Mouse (Mus musculus): ENCODE data around the gene Rassf5.
"Not testable (repeated sequence)": the region's sequence is repeated elsewhere in the genome, so short reads cannot be mapped to it uniquely, and the experiment has no call there.

Gene Rassf5

DNA sequence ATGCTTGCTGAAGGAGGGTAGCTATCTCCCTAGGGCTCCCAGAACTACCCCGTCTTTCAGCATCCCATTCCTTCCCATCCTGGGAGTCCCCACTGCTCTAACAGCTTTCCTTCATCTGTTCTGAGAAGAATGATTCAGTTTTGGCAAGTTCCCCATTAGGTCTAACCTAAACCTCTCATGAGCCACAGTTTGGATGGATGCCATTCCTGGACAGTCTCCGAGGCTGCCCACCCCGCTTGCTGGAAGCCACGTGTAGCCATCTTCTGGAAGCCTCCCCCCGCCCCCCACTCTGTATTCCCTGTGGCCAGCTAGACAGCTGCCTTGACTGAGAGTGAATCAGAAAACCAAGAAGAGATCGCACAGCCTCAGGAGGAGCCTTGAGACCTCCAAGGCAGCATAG, 12.2 kb upstream of the Rassf5 start:
- DNase-seq (ENCODE audit: low spot score): no peak

DNA sequence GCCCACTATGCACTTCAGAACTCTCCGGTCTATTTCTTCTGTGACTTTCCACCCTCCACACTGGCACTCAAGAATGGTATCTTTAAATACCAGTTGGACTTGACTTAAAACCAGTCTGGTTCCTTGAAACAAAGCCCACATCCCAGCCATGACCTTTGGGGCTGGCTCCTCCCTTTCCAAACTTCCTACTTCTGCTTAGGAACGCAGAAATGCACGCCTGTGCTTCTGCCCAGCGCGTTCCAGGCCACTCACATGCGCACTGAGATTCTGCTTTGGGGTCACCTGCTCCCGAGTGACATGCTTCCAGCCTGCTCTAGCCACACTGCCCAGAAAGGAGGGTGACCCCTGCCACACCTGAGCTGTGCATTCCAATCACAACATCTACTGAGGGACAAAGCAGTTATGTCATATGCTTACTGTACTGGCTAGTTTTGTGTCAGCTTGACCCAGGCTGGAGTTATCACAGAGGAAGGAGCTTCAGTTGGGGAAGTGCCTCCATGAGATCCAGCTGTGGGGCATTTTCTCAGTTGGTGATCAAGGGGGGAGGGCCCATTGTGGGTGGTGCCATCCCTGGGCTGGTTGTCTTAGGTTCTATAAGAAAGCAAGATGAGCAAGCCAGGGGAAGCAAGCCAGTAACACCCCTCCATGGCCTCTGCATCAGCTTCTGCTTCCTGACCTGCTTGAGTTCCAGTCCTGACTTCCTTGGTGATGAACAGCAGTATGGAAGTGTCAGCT, 7.6 kb upstream of the Rassf5 start:
- DNase-seq (ENCODE audit: low spot score): not testable (repeated sequence)

- DNase-seq (ENCODE audit: low spot score): peak; percentile 25
Observed at GRCm38 (mm10) chr1:131246433-131247395, 1.7 kb upstream of the Rassf5 start.

DNA sequence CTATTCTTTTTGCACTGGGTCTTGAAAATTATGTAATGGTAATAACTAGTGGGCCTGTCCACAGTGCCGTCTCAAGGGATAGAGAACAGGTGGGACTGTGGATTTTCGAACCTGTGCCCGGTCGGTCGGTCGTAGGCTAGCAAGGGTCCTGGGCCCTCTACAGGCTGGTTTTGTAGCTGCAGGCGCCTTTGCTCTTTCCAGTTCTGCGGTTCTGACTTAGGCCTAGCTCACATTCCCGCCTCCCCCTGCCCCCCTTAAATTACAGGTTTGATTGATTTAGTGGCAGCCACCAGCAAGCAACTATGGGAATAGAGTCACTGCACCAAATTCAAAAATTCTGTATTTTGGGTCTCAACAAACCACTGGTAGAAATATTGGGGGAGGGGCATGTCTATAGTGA, 868 bp upstream of the Rassf5 start:
- peak; percentile 25 for DNase-seq (ENCODE audit: low spot score)

DNA sequence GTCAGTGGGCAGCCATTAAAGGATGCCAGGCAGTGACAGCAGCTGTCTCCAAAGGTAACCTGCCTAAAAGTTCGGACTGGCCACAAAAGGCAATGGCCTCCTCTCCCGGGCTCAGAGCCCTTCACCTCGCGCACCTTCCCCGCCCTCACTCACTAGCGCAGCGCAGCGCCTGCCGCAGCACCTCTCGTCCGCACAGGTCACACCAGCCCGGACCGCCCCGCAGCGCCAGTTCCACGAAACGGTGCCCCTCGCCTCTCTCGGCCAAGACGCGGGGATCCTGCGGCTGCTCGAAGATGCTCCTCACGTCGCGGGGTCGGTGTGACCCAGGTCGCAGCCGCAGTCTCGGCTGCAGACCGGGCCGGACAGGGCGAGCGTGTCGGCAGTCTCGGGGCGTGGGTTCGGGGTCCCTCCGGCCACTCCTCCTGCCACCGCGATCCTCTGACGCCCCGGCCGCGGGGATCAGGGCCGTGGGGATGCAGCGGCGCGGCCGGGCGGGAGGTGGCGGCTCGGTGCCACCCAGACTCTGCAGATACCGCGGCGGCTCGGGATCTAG, 446 bp downstream of the Rassf5 start:
- DNase-seq (ENCODE audit: low spot score): peak; percentile 13

- DNase-seq (ENCODE audit: low spot score): no peak
Observed at GRCm38 (mm10) chr1:131242956-131243355, 2.1 kb downstream of the Rassf5 start.

DNA sequence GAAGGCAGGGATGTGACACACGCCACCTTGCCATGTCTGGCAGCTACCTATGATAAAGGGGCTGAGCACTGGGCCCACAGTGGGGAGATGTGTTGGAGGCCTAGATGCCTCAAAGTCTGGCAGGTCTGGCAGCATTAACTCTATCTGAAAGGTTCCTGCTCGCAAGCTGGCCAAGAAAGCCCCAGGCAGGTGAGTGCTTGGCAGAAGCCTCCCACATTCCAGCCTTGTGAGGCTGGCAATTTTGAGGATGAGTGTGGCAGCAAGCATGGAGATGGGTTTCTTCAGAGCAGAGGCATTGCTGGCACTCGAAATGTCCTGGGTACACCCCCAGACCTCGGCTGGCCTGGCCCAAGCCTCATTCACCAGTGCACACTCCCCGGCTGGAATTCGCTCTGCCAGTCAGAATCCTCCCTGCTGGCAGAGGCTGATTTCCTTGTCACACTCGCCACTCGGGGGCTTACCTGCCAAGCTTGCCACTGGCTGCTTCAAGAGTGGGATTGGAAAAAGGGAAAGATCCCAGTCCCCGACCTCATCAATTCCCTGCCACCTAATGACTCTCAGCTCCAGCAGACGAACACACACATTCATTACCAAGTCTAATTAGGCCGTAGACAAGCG, 5.4 kb downstream of the Rassf5 start:
- DNase-seq (ENCODE audit: low spot score): no peak

DNA sequence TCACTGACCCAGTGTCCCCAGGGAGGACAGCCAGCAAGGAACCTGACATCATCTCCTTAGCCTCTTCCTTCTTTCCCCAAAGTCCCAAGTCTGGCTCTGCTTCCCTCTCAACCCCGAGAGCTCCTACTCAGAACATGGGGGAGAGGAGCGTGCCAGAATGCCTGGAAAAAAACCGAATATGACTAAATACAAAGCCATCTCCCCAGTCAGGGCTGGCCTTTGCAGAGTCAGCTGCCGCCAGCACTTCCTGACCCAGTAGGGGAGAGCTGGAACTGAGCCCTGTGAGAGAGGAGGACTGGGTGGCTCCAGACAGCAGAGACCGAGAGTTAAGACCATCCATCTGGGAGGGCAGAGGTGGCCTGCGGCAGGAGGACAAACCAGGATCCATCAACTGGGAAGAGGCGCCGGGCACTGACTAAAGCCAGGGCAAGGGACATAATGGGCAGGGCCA, 6.1 kb downstream of the Rassf5 start:
- no peak for DNase-seq (ENCODE audit: low spot score)

DNA sequence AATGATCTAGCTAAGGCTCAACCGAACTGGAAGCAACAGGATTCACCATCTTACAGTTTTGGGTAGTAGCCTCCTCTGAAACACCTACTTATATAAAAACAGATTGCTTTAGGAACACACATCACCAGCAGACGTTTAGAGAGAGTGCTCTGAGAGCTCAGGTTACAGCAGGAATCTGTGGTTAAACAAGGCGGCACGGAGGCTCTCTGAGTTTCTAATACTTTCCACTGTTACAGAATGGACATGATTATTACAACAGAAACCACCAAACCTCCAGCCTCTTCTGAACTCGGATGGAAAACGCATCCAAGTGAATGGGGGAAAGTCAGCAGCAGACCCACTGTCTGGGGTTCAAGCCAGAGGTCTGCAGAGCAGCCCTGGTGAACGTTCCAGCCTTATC, 9.0 kb downstream of the Rassf5 start:
- no peak for DNase-seq (ENCODE audit: low spot score)

DNA sequence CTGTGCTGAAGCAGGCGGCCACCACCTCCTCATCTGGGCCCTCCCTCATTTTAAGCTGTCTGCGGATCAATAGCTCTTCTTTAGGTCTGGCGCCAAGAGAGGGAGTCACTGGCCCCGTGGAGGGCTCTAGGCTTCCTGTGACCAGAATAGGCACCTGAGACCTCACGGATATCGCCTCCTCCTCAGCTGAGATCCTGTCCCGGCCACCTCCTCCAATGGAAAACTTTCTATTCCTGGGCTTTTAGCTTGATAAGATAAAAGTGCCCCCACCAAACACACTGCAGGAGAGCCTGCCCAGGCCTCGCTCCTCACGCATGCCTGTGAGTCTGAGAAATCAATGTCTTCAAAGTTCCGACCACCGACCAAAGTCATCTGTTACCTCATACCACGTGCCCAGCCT, 11.5 kb downstream of the Rassf5 start:
- DNase-seq (ENCODE audit: low spot score): no peak

DNA sequence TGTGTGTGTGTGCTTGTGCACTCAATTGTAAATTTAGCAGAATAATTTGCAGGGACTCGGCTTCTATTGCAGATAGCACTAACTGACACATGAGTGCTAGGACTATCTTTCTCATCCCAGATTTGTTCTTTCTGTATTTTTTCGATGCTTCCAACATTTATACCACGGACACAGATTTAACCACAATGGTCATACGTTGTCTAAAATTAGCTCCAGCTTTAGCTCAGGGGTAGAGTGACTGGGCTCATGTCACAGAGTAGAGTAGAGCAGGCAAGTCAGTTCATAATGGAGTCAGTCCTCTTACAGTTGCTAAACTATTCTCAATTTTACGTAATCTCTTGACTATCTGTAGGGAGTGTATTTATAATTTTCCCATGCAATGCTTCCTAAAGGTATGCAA, 16.4 kb downstream of the Rassf5 start:
- no peak for DNase-seq (ENCODE audit: low spot score)

GRCm38 (mm10) chr1:131228225-131228624, 16.8 kb downstream of the Rassf5 start:
- no peak for DNase-seq (ENCODE audit: low spot score)

- no peak for DNase-seq (ENCODE audit: low spot score)
Observed at GRCm38 (mm10) chr1:131224848-131225471, 20.1 kb downstream of the Rassf5 start.

DNA sequence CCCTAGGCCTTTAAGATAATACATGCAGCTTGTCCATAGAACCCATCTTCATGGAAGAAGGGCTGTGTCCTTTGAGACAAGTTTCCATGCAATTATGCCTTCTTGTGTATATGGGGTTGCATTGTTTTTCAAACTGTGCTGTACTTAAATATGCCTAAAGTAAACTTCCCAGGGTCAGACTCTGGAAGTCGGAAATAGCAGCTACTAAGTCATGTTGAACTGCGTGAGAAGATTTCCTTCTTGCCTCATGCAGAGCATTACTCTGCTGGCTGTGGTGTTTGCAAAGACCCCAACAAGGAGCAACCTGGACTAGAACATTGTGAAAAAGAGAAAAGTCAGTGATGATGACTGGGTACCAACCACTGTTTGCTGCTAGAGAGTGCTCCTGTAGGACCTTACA, 21.7 kb downstream of the Rassf5 start:
- no peak for DNase-seq (ENCODE audit: low spot score)

DNA sequence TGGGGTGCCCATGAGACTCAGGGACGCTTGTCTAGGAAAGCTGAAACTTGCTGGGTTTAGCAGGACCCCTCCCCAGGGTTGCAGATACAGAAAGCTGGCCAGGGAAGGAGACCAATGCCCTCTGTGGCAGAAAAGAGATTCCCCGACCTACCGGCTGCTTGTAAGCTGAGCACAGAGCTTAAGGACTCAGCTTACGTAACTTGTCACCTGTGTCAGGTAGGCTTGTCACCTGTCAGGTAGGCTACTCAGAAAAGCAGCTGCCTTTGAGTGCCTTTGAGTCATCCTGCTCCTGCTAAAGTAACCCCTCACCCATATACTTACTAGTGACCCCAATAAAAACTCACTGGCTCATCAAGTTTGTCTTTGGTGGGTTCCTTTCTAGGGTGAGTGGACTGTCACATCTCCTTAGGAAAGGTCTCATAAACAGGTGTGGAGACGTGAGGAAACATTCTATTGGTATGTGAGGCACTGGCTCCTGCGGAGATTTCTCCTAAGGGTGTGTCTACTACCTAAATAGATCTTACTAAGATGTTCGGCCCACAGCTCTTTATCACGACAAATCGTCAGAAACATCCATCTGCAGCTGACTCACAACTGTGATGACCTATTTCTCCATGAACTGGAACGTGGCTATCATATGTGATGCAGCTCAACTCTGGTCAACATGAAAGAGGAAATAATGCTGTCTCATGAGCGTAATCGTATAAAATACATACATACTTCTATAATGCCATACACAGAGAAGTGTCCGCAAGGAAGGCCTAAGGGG, 23.1 kb downstream of the Rassf5 start:
- DNase-seq (ENCODE audit: low spot score): no peak

DNA sequence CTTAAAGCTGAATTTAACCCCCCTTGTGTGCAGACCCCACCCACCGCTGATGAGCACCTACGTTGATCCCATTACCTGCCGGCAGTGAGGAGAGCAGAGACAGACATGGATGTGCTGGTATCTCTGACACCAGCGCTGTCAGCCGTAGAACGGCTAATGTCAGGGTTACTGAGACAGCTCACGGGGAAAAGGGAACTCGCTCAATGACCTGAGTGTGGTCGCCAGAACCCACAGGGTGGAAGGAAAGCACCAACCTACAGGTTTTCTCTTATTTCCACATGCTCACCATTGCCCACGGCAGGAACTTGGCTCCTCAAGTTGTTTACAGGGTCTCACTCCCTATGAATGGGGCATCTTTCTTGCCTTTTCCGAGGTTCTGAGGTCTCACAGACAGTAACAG, 26.1 kb downstream of the Rassf5 start:
- DNase-seq (ENCODE audit: low spot score): no peak

DNA sequence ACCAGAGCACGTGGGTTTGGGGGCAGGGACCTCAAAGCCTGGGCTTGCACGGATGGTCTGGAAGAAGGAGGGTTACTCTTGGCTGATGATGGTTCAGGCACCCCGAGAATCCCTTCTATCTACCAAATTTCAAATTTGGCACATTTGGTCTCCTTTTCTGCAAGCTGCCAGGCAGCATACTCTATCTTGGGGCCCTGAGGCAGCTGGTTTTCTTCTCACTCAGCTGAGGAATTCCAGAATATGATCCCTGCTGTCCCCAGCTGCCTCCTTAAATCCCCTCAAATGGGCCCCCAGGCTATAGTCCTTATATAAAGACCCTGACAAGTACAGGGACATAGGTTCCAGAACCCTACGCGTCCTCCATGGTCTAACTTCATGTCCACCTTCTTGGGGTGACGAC, 31.7 kb downstream of the Rassf5 start:
- no peak for DNase-seq (ENCODE audit: low spot score)

- DNase-seq (ENCODE audit: low spot score): no peak
Observed at GRCm38 (mm10) chr1:131212956-131213355, 32.1 kb downstream of the Rassf5 start.

GRCm38 (mm10) chr1:131211655-131212054, 33.4 kb downstream of the Rassf5 start:
- DNase-seq (ENCODE audit: low spot score): no peak

- no peak for DNase-seq (ENCODE audit: low spot score)
Observed at GRCm38 (mm10) chr1:131209971-131210426, 35.1 kb downstream of the Rassf5 start.

GRCm38 (mm10) chr1:131208800-131209199, 36.3 kb downstream of the Rassf5 start:
- DNase-seq (ENCODE audit: low spot score): no peak

Data from yolk sac, embryonic 10.5 days (tissue).